In the genomic region with DNA sequence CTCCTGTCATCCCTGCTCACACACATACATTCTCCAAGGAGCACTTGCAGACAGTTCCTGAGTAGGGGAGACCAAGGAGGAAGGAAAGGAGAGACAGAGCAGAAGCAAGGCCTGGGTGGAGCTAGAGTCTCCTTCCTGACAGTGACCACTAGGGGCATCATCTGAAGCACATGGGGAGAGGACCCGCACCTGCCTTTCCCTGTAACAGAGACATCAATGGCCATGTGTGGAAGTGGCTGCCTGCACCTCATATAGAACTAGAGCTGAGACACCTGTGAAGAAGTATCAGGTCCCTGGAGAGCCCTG, we compare ENCODE assay signal across 10 mouse cellular contexts.
DNase-seq lines count a peak whose midpoint lies in the region; ATAC-seq and TF ChIP-seq lines count a peak whose summit lies in the region.
"Had no signal": no experiment of that assay in that cellular context is flagged by ENCODE, and none has a peak within 500 bp of the region (broad histone marks: within the 10 kb centered on the region; RNA-seq: fewer than 3 reads in every experiment).

No protein-coding gene starts in this region.

- peak; percentile 62 for TF ChIP-seq CTCF in bone marrow macrophage, adult 2 months (IDR thresholded peaks at IDR 0.05; ENCODE audit: low read depth, low read length)

- no peaks in the 10 kb centered on the region for H3K9me3 ChIP-seq in midbrain, embryonic 14.5 days (ENCODE audit: control insufficient read depth, low read length)
- H3K9me3 ChIP-seq in midbrain, embryonic 16.5 days (replicated peaks; ENCODE audit: control insufficient read depth, low read length, poor library complexity, severe bottlenecking): no peaks in the 10 kb centered on the region
- H3K9me3 ChIP-seq: heart, embryonic 15.5 days; limb, embryonic 15.5 days had no signal

- no peaks in the 10 kb centered on the region for H3K36me3 ChIP-seq in midbrain, embryonic 14.5 days (ENCODE audit: control insufficient read depth, insufficient read depth, low read length)
- H3K36me3 ChIP-seq in midbrain, embryonic 16.5 days (ENCODE audit: control insufficient read depth, insufficient read depth, low read length): no peaks in the 10 kb centered on the region
- H3K36me3 ChIP-seq: heart, embryonic 15.5 days had no signal

- H3K4me3 ChIP-seq in midbrain, embryonic 14.5 days (replicated peaks; ENCODE audit: low read depth, low read length): no peak overlapping the region
- H3K4me3 ChIP-seq in midbrain, embryonic 16.5 days (ENCODE audit: low read depth, low read length): no peak overlapping the region
- no peak overlapping the region for H3K4me3 ChIP-seq in bone marrow macrophage, adult 2 months (ENCODE audit: insufficient read depth, low read length)
- H3K4me3 ChIP-seq: heart, embryonic 15.5 days; limb, embryonic 15.5 days had no signal

- H3K9ac ChIP-seq in midbrain, embryonic 14.5 days (replicated peaks; ENCODE audit: low read length): no peak overlapping the region
- no peak overlapping the region for H3K9ac ChIP-seq in midbrain, embryonic 16.5 days (ENCODE audit: low read depth, low read length)
- H3K9ac ChIP-seq: heart, embryonic 15.5 days; limb, embryonic 15.5 days had no signal

- no peak overlapping the region for H3K4me2 ChIP-seq in midbrain, embryonic 14.5 days (ENCODE audit: low read length)
- H3K4me2 ChIP-seq in midbrain, embryonic 16.5 days (ENCODE audit: low read length): no peak overlapping the region
- H3K4me2 ChIP-seq: heart, embryonic 15.5 days; limb, embryonic 15.5 days had no signal

- no peak for TF ChIP-seq POLR2A in bone marrow macrophage, adult 2 months (IDR thresholded peaks at IDR 0.05; ENCODE audit: borderline replicate concordance, low read depth, low read length)

- no peaks in the 10 kb centered on the region for H3K27me3 ChIP-seq in midbrain, embryonic 14.5 days (ENCODE audit: control insufficient read depth, insufficient read depth, low read length)
- no peaks in the 10 kb centered on the region for H3K27me3 ChIP-seq in midbrain, embryonic 16.5 days (ENCODE audit: control insufficient read depth, insufficient read depth, low read depth, low read length)
- H3K27me3 ChIP-seq: heart, embryonic 15.5 days; limb, embryonic 15.5 days had no signal

- 52% methylated on average over 1 of the region's 1 CpGs for WGBS in midbrain, embryonic 14.5 days
- WGBS in midbrain, embryonic 16.5 days: 47% methylated on average over 1 of the region's 1 CpGs

- H3K27ac ChIP-seq in midbrain, embryonic 14.5 days (replicated peaks; ENCODE audit: low read depth, low read length): no peak overlapping the region
- H3K27ac ChIP-seq in midbrain, embryonic 16.5 days (ENCODE audit: low read length): no peak overlapping the region
- H3K27ac ChIP-seq in bone marrow macrophage, adult 2 months (ENCODE audit: insufficient read depth, low read depth, low read length): no peak overlapping the region
- H3K27ac ChIP-seq: heart, embryonic 15.5 days; limb, embryonic 15.5 days had no signal

- DNase-seq in midbrain, embryonic 14.5 days: peak; percentile 50
- peak; percentile 56 for DNase-seq in liver
- peak; percentile 61 for DNase-seq in thymus, postnatal 0 days (ENCODE audit: low spot score)
- no peak for DNase-seq in left cerebral cortex, postnatal 4 days
- no peak for DNase-seq in layer of hippocampus, adult 9-11 months
- DNase-seq: cerebellum, adult 9-10 months had no signal

- ATAC-seq in midbrain, embryonic 14.5 days (ENCODE audit: low FRiP score, low TSS enrichment): no peak
- ATAC-seq in midbrain, embryonic 16.5 days: no peak

- intact Hi-C loops in left cerebral cortex, postnatal 4 days (cut with DNase I): no loop called here

- no peaks in the 10 kb centered on the region; the same call in 1 of the 2 replicates for H3K4me1 ChIP-seq in midbrain, embryonic 14.5 days (ENCODE audit: control insufficient read depth, insufficient read depth, low read length)
- H3K4me1 ChIP-seq in midbrain, embryonic 16.5 days (ENCODE audit: control insufficient read depth, insufficient read depth, low read length): no peaks in the 10 kb centered on the region
- H3K4me1 ChIP-seq in bone marrow macrophage, adult 2 months (ENCODE audit: control insufficient read depth, insufficient read depth, low read length): no peaks in the 10 kb centered on the region; the same call in 1 of the 2 replicates
- H3K4me1 ChIP-seq: heart, embryonic 15.5 days had no signal

Comparison
In these comparisons a context has a peak if more than half of its experiments do, and no peak if none do; other contexts are left out.
1. DNase-seq: peak in midbrain, embryonic 14.5 days (single experiment), liver (single experiment) and thymus, postnatal 0 days (single experiment); none in left cerebral cortex, postnatal 4 days (single experiment) and layer of hippocampus, adult 9-11 months (single experiment).